Mouse (Mus musculus) C2C12 (cell line): ENCODE measurements around the gene Prrx1.

ENCODE experiments used
- CTCF ChIP-seq: IDR thresholded peaks from one replicate; pipeline ENCODE4 v1.5.1; 2011; ENCODE audit not compliant: control insufficient read depth, insufficient read depth, insufficient read length
- MYOD1 ChIP-seq: IDR thresholded peaks from one replicate; pipeline ENCODE4 v1.6.1; 2011; ENCODE audit warnings: low read depth; ENCODE audit not compliant: control insufficient read depth, insufficient read length

- TF ChIP-seq MYOD1 (no peak), CTCF (no peak)
Measured at GRCm38 (mm10) chr1:163338525-163339218, 25.2 kb upstream of the Prrx1 start.
